Mouse (Mus musculus): ENCODE measurements around the gene Zfp60.
"Not testable (repeated sequence)": the region's sequence is repeated elsewhere in the genome, so short reads cannot be mapped to it uniquely, and the experiment has no call there.

The Zfp60 gene

GRCm38 (mm10) chr7:27793865-27794264 is 62.7 kb downstream of the Zfp60 start:
- DNase-seq (ENCODE audit: low spot score in 2 of 2) = not testable (repeated sequence)

- no peak for DNase-seq (ENCODE audit: low spot score in 2 of 2)
Measured at GRCm38 (mm10) chr7:27794566-27794965, 63.4 kb downstream of the Zfp60 start.

GRCm38 (mm10) chr7:27797906-27798811 is 67.0 kb downstream of the Zfp60 start:
- DNase-seq (ENCODE audit: low spot score in 2 of 2) = no peak

- no peak for DNase-seq (ENCODE audit: low spot score in 2 of 2)
Measured at GRCm38 (mm10) chr7:27801137-27801536, 69.9 kb downstream of the Zfp60 start.

GRCm38 (mm10) chr7:27802986-27803385 is 71.8 kb downstream of the Zfp60 start:
- DNase-seq (ENCODE audit: low spot score in 2 of 2) = no peak

All from frontal cortex, postnatal 10 days (tissue).